Mouse (Mus musculus): ENCODE results near the gene Tdrd12. TPM values are rescaled to one million over a fixed set of nuclear protein-coding genes. Genes with fewer than 3 reads are reported as not detected.
"Not testable (repeated sequence)": the region's sequence is repeated elsewhere in the genome, so short reads cannot be mapped to it uniquely, and the experiment has no call there.

Gene Tdrd12
- polyA plus RNA-seq, 1 experiment from 2014 or later = 0.33 TPM

DNA sequence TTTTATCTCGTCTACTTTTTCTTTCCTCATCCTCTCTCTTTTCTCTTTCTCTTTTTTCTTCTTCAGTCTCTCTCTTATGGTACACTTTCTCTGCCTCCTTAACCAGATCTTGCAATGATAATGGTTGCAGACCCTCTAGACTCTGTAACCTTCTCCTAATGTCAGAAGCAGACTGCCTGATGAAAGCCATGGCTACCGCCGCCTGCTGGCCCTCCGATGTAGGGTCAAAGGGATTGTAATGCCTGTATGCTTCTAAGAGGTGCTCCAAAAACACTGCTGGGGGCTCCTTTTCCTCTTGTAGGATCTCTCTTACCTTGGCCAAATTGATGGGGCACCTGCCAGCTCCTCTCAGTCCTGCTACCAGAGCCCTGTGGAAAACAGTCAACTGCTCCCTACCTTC, 32.2 kb upstream of the Tdrd12 start:
- not testable (repeated sequence) for ATAC-seq (ENCODE audit: low read depth)
- 70% methylated on average over 4 of the region's 4 CpGs for WGBS (ENCODE audit: insufficient replicate concordance)

GRCm38 (mm10) chr7:35565965-35566364, 28.4 kb upstream of the Tdrd12 start:
- H3K9ac ChIP-seq; H3K9me3 ChIP-seq (replicated peaks); H3K27ac ChIP-seq; H3K4me2 ChIP-seq; DNase-seq; H3K36me3 ChIP-seq; H3K4me3 ChIP-seq (replicated peaks); ATAC-seq (ENCODE audit: low read depth); H3K27me3 ChIP-seq: not testable (repeated sequence)
- WGBS (ENCODE audit: insufficient replicate concordance) = 77% methylated on average over 13 of the region's 13 CpGs
- peaks cover 40% of the 10 kb centered on the region for H3K4me1 ChIP-seq (replicated peaks)

More for the DNA sequence above, 32.2 kb upstream of the Tdrd12 start:
- not testable (repeated sequence) for H3K27ac ChIP-seq; DNase-seq; H3K4me3 ChIP-seq (replicated peaks); H3K9ac ChIP-seq; H3K9me3 ChIP-seq (replicated peaks); H3K4me1 ChIP-seq (replicated peaks); H3K4me2 ChIP-seq; H3K36me3 ChIP-seq; H3K27me3 ChIP-seq

DNA sequence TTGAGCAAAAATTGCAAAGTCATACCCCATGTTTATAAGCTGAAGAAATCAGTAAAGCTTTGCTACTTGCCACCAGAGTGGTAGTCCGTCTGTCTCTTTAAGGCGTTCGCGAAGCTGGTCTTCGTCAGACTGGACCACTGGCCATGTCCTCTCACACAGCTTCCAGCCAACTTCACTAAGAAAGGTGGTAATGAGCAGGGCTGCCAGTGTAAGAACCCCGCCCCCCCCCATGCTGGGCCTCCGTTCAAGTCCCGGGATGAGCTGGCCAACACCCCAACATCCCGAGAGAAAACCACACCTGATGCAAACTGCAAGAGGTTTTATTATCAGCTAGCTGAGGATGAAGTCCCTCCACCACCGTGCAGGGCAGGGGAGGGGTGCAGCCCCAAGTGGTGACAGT, 27.3 kb upstream of the Tdrd12 start:
- H3K9ac ChIP-seq; H3K4me2 ChIP-seq; H3K36me3 ChIP-seq; H3K27ac ChIP-seq; H3K9me3 ChIP-seq (replicated peaks); H3K27me3 ChIP-seq; H3K4me3 ChIP-seq (replicated peaks); DNase-seq; ATAC-seq (ENCODE audit: low read depth): not testable (repeated sequence)
- H3K4me1 ChIP-seq (replicated peaks) = peaks cover 50% of the 10 kb centered on the region
- WGBS (ENCODE audit: insufficient replicate concordance) = 75% methylated on average over 10 of the region's 10 CpGs

DNA sequence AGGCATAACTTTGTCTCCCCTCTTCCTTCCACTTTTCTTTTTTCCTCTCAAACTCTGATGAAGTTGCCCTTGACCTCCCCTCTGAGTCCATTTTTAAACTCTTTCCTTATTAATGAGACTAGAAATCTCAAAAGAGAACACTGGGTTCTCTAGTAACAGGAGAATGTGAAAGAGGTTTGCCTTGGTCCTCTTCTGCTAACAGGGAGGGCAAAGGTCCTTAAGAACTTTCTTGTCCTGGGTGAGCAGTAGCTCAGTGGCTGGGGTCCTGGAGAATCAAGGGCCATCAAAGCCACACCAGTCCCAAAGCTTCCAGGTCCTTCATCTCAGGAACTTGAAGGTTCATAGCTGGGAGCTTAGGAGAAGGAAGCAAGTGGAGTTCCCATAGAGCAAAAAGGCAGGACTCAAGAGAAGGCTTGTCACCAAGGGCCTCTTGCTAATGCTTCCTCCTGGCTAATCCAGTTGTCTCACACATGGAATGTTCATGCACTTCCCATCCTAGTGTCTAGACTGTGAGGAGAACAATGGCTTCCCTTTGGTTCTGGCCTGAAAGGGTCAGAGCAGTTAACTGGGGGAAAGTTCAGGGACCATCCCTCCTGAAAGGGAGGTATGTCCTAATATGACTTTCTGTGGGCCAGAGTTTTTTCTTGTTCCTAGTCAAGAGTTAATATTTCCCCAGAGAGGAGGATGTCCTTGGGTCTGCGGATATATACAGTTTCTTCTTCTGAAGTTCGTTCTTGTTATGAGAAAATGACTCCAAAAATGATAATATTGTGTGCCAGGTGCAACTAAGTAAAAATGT, 26.7 kb upstream of the Tdrd12 start:
- DNase-seq = no peak
- no peak overlapping the region for H3K4me3 ChIP-seq (replicated peaks)
- no peak overlapping the region for H3K27ac ChIP-seq
- 86% methylated on average over 2 of the region's 2 CpGs for WGBS (ENCODE audit: insufficient replicate concordance)
- peaks cover 50% of the 10 kb centered on the region for H3K4me1 ChIP-seq (replicated peaks)
- no peaks in the 10 kb centered on the region for H3K27me3 ChIP-seq
- H3K36me3 ChIP-seq = no peaks in the 10 kb centered on the region
- no peak overlapping the region for H3K9ac ChIP-seq
- no peak for ATAC-seq (ENCODE audit: low read depth)
- H3K4me2 ChIP-seq = no peak overlapping the region
- H3K9me3 ChIP-seq (replicated peaks) = no peaks in the 10 kb centered on the region

DNA sequence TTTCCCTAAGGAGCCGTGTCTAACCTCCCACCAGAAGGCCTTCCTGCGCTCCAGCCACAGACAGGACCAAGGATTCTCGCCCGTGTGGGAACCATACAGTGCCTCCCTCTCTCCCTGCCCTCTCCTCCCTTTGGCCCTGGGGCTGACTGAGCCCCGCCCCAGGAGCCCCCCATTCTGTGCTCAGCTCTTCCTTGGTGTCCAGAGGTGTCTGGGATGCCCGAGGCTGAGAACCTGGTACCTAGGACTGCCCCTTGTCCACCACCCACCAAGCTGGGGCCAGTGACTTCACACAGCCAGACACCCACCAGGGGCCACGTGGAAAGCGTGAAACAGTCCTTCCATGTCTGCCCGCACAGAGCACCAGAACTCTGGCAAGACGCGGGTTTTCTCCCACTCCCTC, 25.5 kb upstream of the Tdrd12 start:
- Histone ChIP-seq H3K9me3 (replicated peaks) (no peaks in the 10 kb centered on the region), H3K4me1 (replicated peaks) (peaks cover 61% of the 10 kb centered on the region), H3K4me2 (no peak overlapping the region), H3K4me3 (replicated peaks) (no peak overlapping the region), H3K27me3 (no peaks in the 10 kb centered on the region), H3K36me3 (no peaks in the 10 kb centered on the region), H3K27ac (no peak overlapping the region; the same call in 1 of the 2 replicates), H3K9ac (peak overlapping the region; percentile 9; the same call in 1 of the 2 replicates)
- no peak for DNase-seq
- no peak for ATAC-seq (ENCODE audit: low read depth)
- 61% methylated on average over 11 of the region's 11 CpGs for WGBS (ENCODE audit: insufficient replicate concordance)

GRCm38 (mm10) chr7:35559838-35560237, 22.3 kb upstream of the Tdrd12 start:
- 31% methylated on average over 3 of the region's 3 CpGs for WGBS (ENCODE audit: insufficient replicate concordance)
- no peaks in the 10 kb centered on the region for H3K9me3 ChIP-seq (replicated peaks)
- peak overlapping the region; percentile 97 for H3K9ac ChIP-seq
- no peaks in the 10 kb centered on the region for H3K27me3 ChIP-seq
- peak overlapping the region; percentile 59 for H3K4me2 ChIP-seq
- no peak overlapping the region for H3K4me3 ChIP-seq (replicated peaks)
- ATAC-seq (ENCODE audit: low read depth) (peak; percentile 52), DNase-seq (peak; percentile 55)
- peaks cover 85% of the 10 kb centered on the region for H3K4me1 ChIP-seq (replicated peaks)
- H3K36me3 ChIP-seq = no peaks in the 10 kb centered on the region
- H3K27ac ChIP-seq = peak overlapping the region; percentile 99

- peak overlapping the region; percentile 97 for H3K9ac ChIP-seq
- H3K27me3 ChIP-seq = no peaks in the 10 kb centered on the region
- H3K27ac ChIP-seq = peak overlapping the region; percentile 99
- WGBS (ENCODE audit: insufficient replicate concordance) = 60% methylated on average over 2 of the region's 2 CpGs
- H3K4me3 ChIP-seq (replicated peaks) = no peak overlapping the region
- 0 out of 2 replicates have a peak overlapping the region, but pooled peaks have one; percentile 59 for H3K4me2 ChIP-seq
- no peaks in the 10 kb centered on the region for H3K9me3 ChIP-seq (replicated peaks)
- peaks cover 88% of the 10 kb centered on the region for H3K4me1 ChIP-seq (replicated peaks)
- DNase-seq (no peak), ATAC-seq (ENCODE audit: low read depth) (no peak)
- H3K36me3 ChIP-seq = no peaks in the 10 kb centered on the region
Observed at GRCm38 (mm10) chr7:35558681-35559080, 21.1 kb upstream of the Tdrd12 start.

DNA sequence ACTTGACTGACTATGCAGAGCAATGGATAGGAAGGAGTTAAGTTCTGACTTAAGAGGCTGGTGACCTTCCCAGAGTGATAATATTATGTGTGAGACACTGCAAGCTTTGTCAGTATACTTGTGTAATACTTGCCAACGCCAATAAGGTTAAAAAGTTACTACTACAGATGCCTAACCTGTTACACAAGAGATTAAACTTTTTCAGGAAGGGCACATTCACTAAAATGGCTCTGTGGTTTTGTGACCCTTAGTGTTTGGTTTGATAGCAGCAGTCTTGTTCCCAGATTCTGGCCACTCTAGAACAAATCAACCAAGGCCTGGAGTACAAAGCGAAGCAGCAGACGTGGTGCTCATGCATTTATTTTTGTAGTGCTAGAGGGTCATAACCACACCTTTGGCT, 20.0 kb upstream of the Tdrd12 start:
- no peak for ATAC-seq (ENCODE audit: low read depth)
- 3% methylated on average over 3 of the region's 3 CpGs for WGBS (ENCODE audit: insufficient replicate concordance)
- Histone ChIP-seq H3K4me3 (replicated peaks) (no peak overlapping the region), H3K4me1 (replicated peaks) (peaks cover 87% of the 10 kb centered on the region), H3K4me2 (peak overlapping the region; percentile 95), H3K27ac (peak overlapping the region; percentile 99), H3K27me3 (no peaks in the 10 kb centered on the region), H3K9ac (peak overlapping the region; percentile 97), H3K36me3 (peaks cover 3% of the 10 kb centered on the region), H3K9me3 (replicated peaks) (no peaks in the 10 kb centered on the region)
- no peak for DNase-seq

DNA sequence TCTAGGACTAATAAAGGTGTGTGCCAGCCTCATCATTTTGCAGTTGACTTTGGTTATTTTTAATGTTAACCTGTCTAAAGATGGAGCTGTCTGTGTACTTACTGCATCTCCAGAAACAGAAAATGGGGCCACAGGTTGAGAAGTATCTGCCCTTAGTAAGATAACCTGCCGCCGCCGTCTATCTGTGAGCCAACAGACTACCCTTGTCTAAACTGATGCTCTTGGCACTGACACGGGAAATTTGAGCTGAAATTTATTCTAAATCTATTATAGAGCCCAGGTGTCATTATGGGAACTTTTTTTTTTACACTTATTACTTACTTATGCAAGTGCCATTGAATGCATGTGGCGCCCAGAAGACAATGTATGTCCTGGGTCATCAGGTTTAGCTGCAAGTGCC, 19.4 kb upstream of the Tdrd12 start:
- Histone ChIP-seq H3K4me1 (replicated peaks) (peaks cover 85% of the 10 kb centered on the region), H3K9ac (peak overlapping the region; percentile 97), H3K27ac (peak overlapping the region; percentile 99), H3K4me3 (replicated peaks) (peak overlapping the region; percentile 88), H3K36me3 (peaks cover 6% of the 10 kb centered on the region), H3K9me3 (replicated peaks) (no peaks in the 10 kb centered on the region), H3K4me2 (peak overlapping the region; percentile 95), H3K27me3 (no peaks in the 10 kb centered on the region)
- WGBS (ENCODE audit: insufficient replicate concordance) = 33% methylated on average over 5 of the region's 5 CpGs
- ATAC-seq (ENCODE audit: low read depth) = peak; percentile 65
- peak; percentile 76 for DNase-seq

DNA sequence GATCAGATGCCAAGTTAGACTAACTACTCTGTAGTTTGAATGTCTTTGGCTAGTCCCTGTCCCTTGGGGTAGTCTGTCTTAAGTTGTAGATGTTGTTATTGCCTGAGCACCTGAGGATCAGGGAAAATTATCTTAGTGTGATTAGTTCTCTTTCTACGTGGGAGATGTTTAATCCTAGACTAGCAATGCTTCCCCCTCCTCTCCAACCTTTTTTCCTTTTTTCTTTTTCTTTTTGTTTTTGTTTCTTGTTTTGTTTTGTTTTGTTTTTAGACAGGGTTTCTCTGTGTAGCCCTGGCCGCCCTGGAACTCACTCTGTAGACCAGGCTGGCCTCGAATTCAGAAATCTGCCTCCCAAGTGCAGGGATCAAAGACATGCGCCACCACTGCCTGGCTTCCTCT, 18.7 kb upstream of the Tdrd12 start, which contains the start of gene Nudt19:
TSS of gene Nudt19 (minus strand) at position 100 of the 399 bp plus-strand sequence.
- 48% methylated on average over 4 of the region's 4 CpGs for WGBS (ENCODE audit: insufficient replicate concordance)
- Histone ChIP-seq H3K36me3 (peaks cover 12% of the 10 kb centered on the region), H3K27me3 (no peaks in the 10 kb centered on the region), H3K9me3 (replicated peaks) (no peaks in the 10 kb centered on the region), H3K4me2 (peak within 1 kb of the TSS; percentile 95), H3K4me1 (replicated peaks) (peaks cover 85% of the 10 kb centered on the region), H3K4me3 (replicated peaks) (peak within 1 kb of the TSS; percentile 88), H3K9ac (peak within 1 kb of the TSS; percentile 97), H3K27ac (peak within 1 kb of the TSS; percentile 99)
- ATAC-seq (ENCODE audit: low read depth) = no peak
- DNase-seq = no peak

DNA sequence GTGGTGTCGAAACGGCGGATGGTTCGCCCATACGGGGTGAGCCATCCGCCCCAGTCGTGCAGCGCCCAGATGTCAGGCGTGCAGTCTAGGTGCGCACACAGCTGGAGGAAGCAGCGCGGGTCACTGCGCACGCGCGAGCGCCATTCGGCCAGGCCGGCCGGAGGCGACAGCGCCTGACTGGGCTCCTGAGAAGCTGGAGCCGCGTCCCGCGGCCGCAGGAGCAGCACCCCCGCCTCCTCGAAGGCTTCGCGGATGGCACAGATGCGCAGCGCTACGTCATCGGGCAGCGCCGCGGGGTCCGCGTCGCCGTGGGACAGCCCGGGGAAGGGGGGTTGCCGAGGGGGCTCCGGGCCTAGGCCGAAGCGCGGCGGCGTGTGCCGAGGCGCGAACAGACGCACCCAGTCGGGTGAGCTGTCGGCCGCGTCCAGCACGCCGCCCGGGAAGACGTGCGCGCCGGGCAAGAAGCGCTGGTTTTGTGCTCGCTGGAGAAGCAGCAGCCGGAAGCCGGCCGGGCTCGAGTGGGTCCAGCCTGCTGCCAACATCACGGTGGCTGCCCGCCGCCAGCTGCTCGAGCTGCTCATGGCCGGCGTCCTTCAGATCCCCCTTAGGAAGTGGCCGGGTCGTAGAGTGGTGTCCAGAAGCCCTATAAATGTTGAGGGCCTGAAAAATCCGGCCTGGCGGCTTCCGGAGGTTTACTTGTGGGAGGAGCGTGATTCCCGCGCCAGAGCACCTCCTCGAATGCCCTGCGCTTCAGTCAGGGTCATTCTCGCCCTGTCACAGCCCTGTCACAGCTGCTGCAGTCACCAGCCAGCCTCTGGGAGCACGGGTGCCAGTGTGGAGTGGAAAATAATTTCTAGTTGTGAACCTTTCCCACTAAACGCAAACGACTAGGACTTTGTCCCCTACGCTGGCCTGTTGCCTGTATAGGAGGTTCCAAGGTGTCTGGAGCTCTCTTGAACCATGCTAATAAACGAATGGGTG, 18.0 kb upstream of the Tdrd12 start:
- H3K9ac ChIP-seq = peak overlapping the region; percentile 97
- peak overlapping the region; percentile 99 for H3K27ac ChIP-seq
- H3K4me1 ChIP-seq (replicated peaks) = peaks cover 85% of the 10 kb centered on the region
- ATAC-seq (ENCODE audit: low read depth) = peak; percentile 75
- H3K36me3 ChIP-seq = peaks cover 19% of the 10 kb centered on the region
- WGBS (ENCODE audit: insufficient replicate concordance) = under 1% methylated on average over 84 of the region's 93 CpGs
- H3K27me3 ChIP-seq = no peaks in the 10 kb centered on the region
- no peaks in the 10 kb centered on the region for H3K9me3 ChIP-seq (replicated peaks)
- H3K4me2 ChIP-seq = peak overlapping the region; percentile 95
- DNase-seq = peak; percentile 85
- peak overlapping the region; percentile 88 for H3K4me3 ChIP-seq (replicated peaks)
